Mouse (Mus musculus): ENCODE data around the gene Bcl7b.

Gene Bcl7b

DNA sequence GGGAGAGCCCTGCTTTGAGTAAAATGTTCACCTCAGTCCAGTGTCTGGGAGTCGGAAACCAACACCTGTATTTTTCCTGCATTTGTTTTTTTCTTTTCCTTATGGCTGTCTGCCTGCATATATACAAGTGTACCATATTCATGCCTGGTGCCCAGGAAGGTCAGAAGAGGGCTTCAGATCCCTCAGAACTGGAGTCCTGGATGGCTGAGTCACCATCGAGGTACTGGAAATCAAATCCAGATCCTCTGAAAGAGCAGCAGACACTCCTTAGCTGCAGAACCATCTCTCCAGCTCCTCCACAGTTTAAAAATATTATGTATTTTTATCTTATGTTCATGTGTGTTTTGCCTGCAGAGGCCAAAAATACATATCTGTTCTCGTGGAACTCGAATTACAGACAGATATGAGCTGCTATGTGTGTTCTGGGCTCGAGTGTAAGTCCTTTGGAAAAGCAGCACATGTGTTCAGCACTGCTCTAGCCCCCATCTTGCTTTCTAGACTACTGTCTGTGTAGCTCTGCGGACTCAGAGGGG is 3.7 kb downstream of the Bcl7b start:
- no peak for DNase-seq

DNA sequence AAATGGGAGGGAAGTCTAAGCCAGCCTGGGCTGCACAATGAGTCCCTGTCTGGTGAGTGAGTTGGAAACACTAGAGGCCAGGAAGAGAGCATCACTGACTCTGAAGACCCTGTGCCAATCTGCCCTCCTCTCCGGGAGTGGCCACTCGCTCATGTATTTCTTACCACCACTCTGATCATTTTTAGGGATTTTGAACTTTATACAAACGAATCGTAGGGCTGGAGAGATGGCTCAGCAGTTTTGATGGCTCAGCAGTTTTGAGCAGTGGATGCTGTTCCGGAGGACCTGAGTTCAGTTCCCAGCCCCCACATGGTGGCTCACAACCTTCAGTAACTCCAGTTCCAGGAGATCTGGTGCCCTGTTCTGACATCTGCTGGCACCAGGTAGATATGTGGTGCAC is 4.9 kb downstream of the Bcl7b start:
- DNase-seq: no peak

DNA sequence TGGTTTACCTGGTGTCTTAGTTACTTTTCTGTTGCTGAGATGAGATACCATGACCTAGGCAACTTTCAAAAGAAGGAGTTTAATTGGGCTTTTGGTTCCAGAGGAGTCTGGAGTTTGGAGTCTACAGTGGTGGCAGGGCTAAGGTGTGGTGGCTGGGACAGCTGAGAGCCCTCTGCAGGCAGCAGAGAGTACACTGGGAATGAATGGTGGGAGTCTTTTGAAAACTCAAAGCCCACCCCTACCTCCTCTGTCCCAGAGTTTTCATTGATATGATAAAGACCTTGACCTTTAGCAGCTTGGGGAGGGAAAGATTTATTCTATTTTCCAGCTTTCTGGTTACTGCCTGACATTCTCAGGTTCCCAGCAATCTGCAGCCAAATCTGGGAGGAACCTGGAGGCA is 7.0 kb downstream of the Bcl7b start:
- no peak for DNase-seq

DNA sequence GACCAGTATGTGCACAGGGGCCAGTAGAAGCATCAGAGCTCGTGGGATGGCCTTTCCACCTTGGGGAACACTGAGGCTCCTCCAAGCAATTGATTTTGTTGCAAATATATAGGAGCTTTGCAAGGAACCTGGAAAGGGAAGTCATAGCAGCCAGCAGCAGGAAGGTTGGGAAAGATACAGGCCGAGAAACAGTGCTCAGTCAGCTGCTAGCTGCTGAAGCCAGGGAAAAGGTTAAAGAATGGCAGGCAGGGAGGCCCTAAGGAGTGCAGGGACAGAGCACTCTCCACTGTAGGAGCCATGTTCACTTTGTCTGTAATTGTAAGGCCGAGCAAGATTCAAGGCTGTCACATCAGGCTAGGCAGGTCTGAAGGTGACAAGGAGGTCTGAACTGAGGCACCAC is 10.4 kb downstream of the Bcl7b start:
- DNase-seq: no peak

DNA sequence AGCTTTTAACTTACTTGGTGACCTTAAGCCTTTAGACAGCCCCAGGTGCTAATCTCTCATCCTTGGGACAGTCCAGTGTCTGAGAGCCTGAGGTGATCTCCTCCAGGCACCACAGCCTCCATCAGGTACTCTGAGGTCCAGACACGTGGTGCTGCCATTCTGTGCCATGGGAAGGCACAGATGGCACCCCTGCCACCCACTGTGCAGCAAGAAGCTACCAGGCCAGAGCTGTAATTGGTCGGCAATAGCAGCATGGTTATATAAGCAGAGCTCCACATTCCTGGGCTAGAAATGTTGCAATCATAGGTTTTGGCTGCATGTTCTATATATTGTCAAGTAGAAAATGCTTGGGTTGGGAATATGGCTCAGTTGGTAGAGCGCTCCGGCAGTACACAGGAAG is 10.9 kb downstream of the Bcl7b start:
- no peak for DNase-seq

DNA sequence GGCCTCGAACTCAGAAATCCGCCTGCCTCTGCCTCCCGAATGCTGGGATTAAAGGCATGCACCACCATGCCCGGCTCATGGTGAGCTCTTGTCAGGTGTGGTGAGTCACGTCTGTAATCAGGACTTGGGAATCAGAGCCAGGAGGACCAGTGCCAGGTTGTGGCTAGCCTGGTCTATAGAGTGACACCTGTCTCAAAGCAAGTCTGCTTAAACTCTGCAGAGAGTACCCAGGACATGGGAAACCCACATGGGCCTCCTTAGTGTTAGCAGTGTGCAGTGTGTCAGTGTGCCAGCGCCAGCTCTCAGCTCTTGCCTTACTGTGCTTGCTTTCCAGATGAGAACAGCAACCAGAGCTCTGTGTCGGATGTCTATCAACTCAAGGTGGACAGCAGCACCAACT is 11.5 kb downstream of the Bcl7b start:
- no peak for DNase-seq

DNA sequence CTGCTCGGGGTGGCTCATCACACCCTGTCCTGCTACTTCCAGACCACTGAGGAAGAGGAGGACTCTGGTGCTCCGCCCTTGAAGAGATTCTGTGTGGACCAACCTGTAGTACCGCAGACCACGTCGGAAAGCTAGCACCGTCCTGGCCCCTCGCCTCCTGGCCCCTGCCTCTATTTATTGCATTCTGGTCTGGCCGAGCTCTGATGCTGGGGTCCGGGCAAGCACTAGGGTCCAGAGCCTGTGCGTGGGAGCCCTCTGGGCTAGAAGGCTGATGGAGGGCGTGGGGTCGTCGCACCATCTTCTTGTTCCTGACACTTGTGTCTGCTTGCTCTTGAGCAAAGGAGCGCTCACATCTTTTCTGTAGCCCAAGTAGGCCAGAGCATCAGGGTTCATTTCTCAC is 12.7 kb downstream of the Bcl7b start:
- DNase-seq: no peak

DNA sequence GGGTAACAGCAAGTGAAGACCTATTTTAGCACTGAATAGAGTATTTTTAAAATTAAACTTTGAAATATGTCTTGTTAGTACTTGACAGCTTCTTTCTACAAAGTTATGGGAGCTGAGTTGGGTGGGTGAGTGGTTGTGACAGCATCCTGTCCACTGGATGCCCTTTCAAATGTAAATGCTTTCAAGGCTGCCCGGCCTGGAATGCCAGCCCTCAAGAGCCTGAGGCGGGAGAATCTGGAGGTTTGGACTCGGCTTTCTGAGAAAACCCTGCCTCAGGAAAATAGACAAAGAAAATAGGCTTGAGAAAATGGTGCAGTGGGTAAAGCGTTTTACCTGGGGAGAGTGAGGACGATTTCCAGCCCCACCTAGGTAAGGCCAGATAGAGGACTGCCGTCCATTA is 13.7 kb downstream of the Bcl7b start:
- no peak for DNase-seq

DNA sequence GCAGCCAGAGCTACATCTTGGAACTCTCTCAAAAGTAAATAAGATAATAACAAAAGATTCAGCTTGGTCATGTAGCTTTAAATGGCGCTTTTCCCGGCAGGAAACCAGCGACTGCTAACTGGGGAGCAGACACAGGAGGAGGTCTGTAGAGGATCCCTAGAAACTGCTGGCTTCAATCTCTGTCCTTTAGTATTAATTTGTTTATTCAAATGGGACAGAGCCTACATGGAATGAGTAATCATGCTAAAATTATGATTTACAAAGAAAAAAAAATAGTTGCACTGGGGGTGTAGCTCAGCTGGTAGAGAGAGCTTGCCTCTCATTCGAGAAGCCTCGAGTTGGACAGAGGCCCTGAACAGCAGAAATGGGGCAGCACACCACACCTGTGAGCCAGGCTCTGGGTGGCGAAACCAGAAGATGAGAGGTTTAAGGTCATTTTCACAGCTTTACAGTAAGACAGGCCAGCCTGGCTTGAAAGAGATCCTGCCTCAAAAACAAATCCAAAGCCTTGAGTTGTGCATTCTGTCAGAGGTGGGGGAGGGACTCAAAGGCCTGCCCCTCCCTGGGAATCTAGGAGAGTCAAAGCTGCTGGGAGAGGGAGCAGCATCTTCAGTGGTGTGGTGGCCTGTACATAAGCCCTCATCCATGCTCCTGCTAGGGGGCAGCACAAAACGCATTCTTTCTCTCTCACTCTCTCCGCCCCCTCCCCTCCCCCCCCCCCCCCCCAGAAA is 15.2 kb downstream of the Bcl7b start:
- no peak for DNase-seq

DNA sequence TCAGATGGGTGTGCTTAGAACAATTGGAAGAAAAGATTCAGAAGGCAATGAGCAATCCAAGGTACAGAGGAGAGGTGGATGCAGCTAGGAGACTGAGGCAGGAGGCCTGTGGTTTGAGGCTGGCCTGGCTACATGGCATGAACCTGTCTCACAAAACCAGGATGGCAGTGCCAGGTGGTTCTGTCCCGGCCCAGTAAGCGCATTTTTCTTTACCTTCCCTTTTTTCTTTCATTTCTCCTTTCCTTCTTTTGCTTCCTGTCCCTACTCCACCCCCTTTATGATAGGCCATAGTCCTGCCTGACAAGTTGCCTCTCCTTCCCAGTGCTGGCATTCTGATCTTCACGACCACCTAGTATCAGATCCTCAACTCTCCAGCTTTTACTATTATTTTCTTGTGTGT is 16.9 kb downstream of the Bcl7b start:
- DNase-seq: no peak

DNA sequence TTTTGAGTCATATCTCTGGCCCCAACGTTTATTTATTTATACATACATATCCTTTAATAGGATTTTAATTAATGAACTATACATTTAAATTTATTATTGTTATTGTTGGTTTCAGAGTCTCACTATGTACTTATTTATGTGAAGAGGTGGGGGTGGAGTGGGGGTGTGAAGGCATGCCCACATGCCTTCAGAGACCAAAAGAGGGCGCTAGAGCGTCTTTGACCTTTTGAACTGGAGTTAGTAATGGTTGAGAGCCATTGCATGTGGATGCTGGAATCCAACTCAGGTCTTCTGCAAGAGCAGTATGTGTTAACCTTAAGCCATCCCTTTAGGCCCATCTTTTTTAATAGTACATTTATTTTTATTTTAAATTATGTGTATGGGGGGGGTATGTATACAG is 17.5 kb downstream of the Bcl7b start:
- no peak for DNase-seq

DNA sequence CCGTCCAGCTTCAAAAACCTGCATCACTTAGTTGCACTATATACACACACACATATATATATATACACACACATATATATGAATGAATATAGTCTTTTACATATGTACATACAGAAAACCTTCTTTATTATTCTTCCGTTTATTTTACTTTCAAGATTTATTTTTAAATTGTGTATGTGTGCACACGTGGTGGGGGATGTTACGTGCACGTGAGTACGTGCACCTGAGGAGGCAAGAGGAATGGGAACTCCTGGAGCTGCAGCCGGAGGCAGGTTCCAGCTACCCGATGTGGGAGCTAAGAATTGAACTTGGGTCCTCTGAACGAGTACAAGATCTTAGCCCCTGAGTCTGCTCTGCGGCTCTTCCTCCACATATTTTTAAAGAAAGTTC is 18.1 kb downstream of the Bcl7b start:
- DNase-seq: no peak

DNA sequence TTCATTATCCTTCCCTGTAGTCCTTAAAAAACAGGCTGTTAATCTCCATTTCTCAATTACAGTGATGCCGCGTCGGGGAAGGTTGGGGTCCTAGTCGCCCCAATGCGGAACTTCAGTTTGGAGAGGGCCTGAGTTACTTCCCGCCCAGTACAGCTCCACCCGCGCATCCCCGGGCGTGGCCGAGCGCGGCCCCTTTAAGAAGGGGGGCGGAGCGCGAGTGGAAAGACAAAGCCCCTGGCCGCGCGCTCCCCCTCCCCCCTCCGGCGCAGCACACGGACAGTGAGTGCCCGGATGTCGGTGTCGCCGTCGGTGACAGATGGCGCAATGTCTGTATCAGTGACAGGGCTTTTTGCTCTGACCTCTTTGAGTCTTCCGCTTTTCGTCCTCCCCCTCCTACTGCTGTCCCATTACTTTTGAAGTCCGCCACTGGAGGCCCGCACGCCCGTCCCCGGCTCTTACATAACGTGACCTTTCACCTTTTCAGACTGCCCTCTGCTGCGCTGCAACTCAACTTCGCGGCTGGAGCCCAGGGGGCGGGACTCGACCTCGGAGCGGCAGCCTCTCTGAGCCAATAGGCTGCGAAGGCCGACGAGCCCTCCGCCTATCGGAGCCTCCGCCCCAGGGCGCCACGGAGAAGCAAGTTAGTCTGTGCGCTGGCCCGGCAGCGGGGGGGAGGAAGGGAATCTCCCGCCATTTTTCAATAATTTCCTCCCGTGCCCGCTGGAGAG is 18.7 kb downstream of the Bcl7b start, which contains the start of gene Baz1b:
Gene Baz1b (plus strand): TSS at position 644 of the 728 bp plus-strand sequence.
- peak; percentile 95 for DNase-seq

DNA sequence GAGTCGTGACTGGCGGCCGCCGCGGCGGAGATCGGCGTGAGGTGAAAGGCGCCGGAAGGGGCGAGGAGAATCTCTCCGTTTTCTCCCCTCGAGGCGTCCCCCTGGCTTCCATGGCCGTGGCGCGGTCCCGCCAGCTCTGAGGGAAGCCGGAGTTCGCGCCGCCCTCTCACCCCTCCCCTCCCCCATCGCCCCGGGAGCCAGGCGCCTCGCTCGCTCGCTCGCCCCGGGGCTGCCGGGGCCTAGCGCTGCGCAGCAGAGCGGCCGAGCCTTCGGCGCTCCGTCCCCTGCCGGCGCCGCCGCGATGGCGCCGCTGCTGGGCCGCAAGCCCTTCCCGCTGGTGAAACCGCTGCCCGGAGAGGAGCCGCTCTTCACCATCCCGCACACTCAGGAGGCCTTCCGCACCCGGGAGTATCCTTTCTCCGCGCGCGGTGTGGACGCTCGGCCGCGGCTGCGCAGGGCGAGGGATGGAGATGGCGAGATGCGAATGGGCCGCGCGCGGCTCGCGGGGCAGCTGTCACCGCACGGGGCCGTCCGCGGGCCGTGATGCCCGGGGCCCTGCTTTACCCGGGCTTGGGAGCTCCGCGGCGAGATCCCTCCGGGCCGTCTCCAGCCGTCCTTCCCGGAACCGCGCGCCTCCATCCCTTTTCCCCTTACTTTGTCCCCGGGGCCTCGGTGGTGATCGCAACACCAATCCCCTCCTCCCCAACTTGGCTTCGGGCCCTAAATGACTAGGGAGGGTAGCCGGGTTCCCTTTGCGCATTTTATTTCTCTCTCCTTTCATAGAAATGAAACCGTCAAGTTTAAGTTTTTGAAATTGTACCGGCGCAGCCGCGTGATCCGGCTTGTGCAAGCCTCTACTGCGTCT is 19.5 kb downstream of the Bcl7b start:
- peak; percentile 34 for DNase-seq

DNA sequence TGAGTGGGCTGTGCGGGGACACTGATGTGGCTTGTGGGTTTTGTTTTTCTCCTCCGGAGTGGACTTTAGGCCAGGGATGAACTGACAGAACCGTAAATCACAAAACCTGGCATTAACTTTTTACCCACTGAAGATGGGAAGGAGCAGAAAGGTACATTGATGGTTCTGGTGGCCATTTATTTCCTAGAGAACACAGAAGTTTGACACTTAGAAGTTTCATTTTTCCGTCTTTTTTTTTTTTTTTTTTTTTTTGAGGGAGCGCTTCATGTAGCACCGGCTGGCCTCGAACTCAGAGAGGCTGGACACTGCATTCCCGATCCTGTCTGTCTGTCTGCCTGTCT is 20.1 kb downstream of the Bcl7b start:
- DNase-seq: no peak

DNA sequence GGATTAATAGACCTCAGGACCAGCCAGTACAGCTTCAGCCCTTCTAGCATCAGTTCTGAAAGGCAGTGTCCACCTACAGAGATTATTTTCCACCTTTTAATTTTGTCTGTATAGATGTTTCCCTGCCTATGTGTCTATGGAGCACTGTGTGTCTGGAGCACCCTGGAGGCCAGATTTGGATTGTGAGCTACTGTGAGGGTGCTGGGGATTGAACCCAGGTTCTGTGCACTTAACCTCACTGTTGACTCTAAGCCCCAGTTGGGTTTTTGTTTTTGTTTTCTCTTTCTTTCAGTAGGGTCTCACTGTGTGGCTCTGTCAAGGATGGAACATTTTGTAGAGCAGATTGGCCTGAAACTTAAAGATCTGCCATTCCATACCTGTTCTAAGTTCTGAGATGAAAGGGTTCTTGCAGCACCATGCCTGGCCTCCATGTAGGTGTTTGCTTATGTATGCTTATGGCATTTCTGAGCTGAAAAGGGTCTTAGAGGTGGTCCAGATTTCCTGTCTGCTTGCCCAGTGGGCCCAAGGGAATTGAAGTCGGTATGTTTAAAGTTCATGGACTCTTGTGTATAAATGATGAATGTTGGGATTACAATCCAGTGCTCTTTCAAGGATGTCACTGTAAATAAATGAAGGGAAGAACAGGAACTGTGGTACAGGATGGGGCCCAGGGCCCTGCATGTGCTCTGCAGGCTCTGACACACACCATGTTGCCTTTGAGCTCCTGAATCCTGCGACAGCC is 21.4 kb downstream of the Bcl7b start:
- no peak for DNase-seq

DNA sequence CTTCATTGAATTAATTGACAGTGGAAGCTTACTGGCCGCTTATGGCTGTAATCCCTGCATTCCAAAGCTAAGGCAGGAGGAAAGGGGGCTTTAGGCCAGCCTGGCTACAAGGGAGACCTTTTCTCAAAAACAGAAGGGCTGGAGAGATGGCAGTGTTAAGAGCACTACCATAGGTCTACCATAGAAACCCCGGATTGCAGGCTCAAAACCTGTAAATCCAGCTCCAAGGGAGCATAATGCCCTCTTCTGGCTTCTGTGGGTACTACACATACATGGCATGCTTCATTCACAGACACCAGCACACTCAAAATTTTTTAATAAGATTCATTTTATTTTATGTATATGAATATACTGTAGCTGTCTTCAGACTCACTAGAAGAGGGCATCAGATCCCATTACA is 23.5 kb downstream of the Bcl7b start:
- peak; percentile 57 for DNase-seq

DNA sequence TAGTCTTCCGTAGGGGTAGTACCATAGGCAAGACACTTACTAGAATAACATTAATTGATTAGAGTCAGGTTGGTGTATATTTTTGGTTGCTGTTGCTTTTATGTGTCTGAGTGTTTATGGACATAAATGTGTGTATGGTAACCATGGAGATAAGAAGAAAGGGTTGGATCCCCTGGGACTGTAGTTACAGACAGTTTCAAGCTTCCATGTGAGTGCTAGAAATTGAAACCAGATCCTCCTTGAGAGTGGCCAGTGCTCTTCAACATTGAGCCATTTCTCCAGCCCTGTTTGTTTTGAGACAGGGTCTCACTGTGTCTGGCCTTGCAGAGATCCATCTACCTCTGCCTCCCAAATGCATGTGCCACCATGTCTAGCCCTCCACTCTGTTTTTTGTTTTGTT is 24.3 kb downstream of the Bcl7b start:
- no peak for DNase-seq

DNA sequence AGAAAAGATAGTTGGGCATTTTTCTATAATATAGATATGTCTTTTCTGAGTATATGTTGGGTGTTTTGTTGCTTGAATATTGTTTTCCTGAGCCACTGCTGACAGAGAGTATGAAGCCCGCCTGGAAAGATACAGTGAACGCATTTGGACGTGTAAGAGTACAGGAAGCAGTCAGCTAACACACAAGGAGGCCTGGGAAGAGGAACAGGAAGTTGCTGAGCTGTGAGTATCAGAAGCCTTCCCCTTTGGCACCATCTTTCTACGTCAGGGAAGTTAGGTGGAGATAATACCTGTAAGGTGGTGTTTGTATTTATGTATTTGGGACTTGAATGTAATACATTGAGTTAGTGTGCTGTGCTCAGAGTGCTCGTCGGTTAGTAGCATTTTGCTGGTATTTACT is 28.3 kb downstream of the Bcl7b start:
- no peak for DNase-seq

DNA sequence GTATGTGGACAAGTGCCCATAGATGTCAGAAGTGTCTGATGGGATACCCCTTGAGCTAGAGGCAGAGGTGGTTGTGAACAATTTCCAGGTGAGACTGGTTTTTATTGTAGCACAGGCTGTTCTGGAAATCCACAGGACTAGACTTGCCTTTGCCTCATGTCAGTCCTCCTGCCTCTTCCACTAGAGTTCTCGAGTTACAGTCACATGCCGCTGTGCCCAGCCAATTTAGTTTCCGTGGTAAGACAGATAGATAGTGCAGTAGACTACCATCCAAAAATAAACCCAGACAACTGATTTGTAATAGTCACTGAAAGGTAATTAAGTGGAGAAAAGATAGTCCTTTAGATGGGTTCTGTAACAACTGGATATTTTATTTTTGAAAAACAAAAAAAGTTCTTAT is 34.7 kb downstream of the Bcl7b start:
- DNase-seq: no peak

DNA sequence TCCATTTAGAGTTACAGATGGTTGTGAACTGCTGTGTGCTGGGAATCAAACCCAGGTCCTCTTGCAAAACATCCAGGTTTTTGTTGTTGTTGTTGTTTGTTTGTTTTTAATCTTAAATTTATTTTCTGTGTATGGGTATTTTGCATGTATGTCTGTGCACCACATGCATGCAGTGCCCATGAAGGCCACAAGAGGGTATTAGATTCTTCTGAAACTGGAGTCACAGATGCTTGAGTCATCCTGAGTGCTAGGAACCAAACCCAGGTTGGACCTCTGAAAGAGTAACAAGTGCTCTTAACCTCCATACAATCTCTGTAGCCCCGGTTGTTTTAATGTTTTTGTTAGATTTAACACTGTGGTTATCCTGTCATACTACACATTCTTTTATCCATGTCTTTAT is 40.1 kb downstream of the Bcl7b start:
- DNase-seq: no peak

DNA sequence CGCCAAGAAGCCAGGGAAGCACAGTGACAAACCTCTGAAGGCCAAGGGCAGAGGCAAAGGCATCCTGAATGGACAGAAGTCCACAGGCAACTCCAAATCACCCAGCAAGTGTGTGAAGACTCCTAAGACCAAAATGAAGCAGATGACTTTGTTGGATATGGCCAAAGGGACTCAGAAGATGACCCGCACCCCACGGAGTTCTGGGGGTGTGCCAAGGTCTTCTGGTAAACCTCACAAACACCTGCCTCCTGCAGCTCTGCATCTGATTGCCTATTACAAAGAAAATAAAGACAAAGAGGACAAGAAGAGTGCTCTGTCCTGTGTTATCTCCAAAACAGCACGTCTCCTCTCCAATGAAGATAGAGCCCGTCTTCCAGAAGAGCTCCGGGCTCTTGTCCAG is 48.8 kb downstream of the Bcl7b start:
- DNase-seq: no peak

DNA sequence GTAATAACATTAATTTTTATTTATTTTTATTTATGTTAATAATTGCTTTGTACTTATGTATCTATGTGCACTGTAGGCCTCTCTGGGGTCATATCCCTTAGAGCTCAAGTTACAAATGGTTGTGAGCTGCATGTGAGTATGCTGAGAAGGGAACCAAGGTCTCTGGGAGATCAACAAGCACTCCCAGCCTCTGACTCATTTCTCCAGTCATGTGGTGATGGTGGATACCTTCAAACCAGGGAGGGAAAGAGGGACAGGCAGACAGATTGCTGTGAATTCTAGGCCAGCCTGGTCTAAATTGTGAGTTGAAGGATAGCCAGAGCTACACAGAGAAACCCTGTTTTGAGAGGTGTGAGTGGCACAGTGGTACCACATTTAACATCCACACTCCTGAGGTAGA is 52.9 kb downstream of the Bcl7b start:
- DNase-seq: no peak
